Mouse (Mus musculus) macrophage (primary cell): ENCODE results near the gene Spon1. TPM values are rescaled to one million over a fixed set of nuclear protein-coding genes. Genes with fewer than 3 reads are reported as not detected.

Experiments used
- H3K27ac ChIP-seq: fragments of 350-480 bp; formaldehyde crosslinking; 2 replicates; pipeline ENCODE4 v1.9.0; 2021
- H3K36me3 ChIP-seq: fragments of 350-480 bp; formaldehyde crosslinking; 2 replicates; pipeline ENCODE4 v1.9.0; 2021; ENCODE audit errors: inconsistent target
- H3K4me3 ChIP-seq: fragments of 350-480 bp; formaldehyde crosslinking; 2 replicates; pipeline ENCODE4 v1.9.0; 2021; ENCODE audit errors: inconsistent target
- H3K79me2 ChIP-seq: fragments of 350-480 bp; formaldehyde crosslinking; 2 replicates; pipeline ENCODE4 v1.9.0; 2021; ENCODE audit errors: inconsistent target
- WGBS: methylation state at CpG from one replicate; pipeline ENCODE4 v1.1.7; 2026; ENCODE audit warnings: inconsistent platforms; ENCODE audit not compliant: missing documents; 5-methylcytosine and 5-hydroxymethylcytosine counted together
- polyA plus RNA-seq: library from polyadenylated mRNA; stranded (reverse); fragments of 250-400 nt; gene quantifications from 3 replicates; pipeline ENCODE4 v1.2.4, GENCODE M21; 2018; ENCODE audit warnings: inconsistent platforms

Spon1 gene
- polyA plus RNA-seq, 1 experiment from 2014 or later, result not detected

DNA sequence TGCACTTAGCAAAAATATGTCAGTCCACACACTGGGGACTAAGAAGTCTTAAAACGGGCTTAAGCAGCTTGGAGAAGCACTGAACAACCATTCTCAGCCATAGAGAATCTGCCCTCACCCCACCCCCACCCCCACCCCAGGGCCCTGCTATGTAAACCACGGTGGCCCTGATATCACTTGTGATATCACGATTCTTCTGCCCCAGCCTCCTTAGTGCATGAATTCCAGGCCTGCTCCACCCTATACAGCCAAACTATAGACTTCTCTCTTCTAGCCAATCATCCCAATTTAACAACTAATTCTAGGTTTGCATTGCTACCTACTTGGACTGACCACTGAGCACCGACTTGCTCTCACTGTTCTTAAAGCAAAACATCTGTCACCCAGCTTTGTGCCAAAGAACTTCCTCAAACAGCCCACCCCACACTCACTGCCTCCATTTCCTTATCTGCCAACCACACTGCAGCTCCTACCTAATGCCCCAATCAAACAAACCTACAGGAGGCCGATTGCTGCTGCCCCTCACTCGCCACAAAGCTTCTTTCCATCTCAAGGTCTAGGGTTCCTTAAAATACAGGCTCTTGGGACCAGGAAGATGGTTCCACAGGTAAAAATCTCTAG is 278.2 kb downstream of the Spon1 start:
- 17% methylated on average over 6 of the region's 6 CpGs for WGBS
- no peaks in the 10 kb centered on the region for H3K79me2 ChIP-seq

DNA sequence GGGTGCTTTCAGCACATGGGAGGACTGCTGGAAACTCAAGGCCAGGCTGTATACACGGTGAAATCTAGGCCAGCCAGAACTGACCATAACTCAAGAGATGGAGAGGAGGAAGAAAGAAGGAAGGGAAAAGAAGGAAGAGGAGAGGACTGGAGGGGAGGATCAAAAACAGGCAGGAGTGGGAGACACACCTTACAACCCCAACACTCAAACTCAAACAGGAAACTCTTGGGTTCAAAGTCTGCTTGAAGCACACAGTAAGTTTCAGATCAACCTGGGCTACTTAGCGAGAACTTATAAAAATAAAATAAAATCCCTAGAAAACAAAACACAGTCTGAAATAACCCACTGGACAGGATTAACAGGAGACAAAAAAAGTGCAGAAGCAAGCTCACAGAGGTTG is 280.0 kb downstream of the Spon1 start:
- Histone ChIP-seq H3K79me2 (no peaks in the 10 kb centered on the region), H3K36me3 (no peaks in the 10 kb centered on the region), H3K27ac (no peak overlapping the region), H3K4me3 (no peak overlapping the region)
- WGBS, result 86% methylated on average over 2 of the region's 2 CpGs

More for the DNA sequence above, 278.2 kb downstream of the Spon1 start:
- Histone ChIP-seq H3K36me3 (no peaks in the 10 kb centered on the region), H3K4me3 (no peak overlapping the region), H3K27ac (no peak overlapping the region)

DNA sequence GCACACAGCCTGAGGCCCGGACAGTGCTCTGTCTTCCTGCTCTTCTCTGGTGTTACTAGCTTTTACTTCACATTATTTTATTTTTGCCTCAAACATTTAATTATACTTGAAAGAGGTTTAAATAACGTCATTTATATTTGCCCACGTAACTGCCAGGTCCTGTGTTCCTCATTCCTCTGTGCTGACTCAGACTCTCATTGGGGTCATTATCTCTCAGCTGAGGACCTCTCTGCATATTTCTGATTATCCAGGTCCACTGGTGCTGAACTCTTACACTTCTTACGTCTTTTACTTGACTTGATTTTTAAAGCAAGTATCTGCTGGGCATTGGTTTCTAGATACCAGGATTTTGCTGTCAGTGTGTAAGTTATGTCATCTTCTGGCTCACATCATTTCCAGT is 287.9 kb downstream of the Spon1 start:
- no peak overlapping the region for H3K4me3 ChIP-seq
- WGBS, result 74% methylated on average over 4 of the region's 4 CpGs
- no peak overlapping the region for H3K27ac ChIP-seq
- H3K79me2 ChIP-seq, result no peaks in the 10 kb centered on the region
- H3K36me3 ChIP-seq, result no peaks in the 10 kb centered on the region

DNA sequence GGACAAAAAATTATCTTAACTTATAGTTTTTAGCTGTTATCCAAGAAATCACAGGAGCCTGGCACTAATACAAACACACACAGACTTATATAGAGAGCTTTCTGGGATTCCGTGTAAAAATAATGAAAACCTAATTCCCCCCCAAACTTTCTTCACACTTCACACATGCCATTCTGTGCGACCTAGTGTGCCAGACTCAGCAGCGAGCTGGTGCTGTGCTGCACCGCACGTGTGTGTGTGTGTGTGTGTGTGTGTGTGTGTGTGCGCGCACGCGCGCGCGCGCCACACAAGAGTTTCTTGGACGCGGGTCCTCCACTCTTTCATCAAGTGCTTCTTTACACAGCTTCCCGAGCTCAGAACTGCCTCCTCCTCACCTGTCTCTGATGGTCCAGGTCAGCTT is 292.4 kb downstream of the Spon1 start:
- Histone ChIP-seq H3K27ac (no peak overlapping the region), H3K36me3 (no peaks in the 10 kb centered on the region), H3K79me2 (no peaks in the 10 kb centered on the region), H3K4me3 (no peak overlapping the region)
- WGBS, result 100% methylated on average over 1 of the region's 16 CpGs

DNA sequence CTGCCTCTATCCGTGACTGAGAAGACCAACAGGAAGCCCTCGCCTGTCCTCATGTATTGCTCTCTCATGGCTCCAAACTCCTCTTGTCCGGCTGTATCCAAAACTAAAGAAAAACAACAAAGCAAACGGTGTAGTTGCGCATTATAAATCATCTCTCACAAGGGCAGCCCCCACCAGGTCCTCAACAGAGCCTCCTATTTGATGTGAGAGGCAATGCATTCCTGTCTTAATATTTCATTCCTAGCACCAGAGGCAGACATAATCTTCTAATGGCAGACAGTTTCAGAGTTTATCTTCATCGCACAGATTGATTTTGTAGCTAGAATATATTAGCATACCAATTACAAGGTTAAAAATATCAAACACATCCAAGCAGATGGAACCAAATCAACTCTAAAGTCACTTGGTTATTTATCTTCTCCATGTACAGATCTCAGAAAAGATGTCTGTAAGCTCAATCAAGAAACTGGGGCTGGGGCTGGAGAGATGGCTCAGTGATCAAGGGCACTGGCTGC is 293.2 kb downstream of the Spon1 start:
- WGBS, result 95% methylated on average over 6 of the region's 6 CpGs
- Histone ChIP-seq H3K27ac (no peak overlapping the region), H3K4me3 (no peak overlapping the region), H3K36me3 (no peaks in the 10 kb centered on the region), H3K79me2 (no peaks in the 10 kb centered on the region)

DNA sequence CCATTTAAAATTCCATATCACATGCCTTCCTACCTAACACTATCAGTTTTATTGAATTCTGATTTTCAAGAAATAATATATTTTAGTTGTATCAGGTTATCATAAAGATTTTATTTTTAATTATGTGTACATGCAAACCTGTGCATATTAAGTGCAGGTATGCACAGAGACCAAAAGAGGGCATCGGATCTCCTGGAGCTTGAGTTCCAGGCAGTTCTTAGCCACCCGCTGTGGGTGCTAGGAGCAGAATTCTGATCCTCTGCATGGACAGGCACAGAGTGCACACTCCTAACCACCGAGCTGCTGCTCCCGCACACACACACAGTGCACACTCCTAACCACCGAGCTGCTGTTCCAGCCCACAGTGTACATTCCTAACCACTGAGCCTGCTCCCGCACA is 294.6 kb downstream of the Spon1 start:
- no peaks in the 10 kb centered on the region for H3K79me2 ChIP-seq
- no peak overlapping the region for H3K4me3 ChIP-seq
- H3K36me3 ChIP-seq, result no peaks in the 10 kb centered on the region
- 100% methylated on average over 4 of the region's 6 CpGs for WGBS
- H3K27ac ChIP-seq, result no peak overlapping the region

DNA sequence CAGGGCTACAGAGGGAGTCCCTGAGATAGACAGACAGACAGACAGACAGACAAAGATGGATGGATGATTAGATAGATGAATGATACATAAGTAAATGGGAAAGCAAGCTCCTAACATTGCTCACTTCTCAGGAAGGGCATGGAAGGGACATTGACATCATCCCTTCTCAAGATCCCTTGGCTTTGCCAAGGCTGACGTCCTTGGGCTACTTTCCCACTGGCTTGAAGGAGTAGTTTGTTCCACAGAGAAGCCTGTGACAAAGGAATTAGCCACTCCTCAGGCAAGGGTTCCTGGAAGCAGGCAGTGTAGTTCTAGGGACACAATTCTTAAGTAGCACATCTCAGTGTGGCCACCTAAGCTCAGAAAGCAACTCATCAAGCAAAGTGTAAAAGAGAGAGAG is 296.7 kb downstream of the Spon1 start:
- Histone ChIP-seq H3K4me3 (no peak overlapping the region), H3K36me3 (no peaks in the 10 kb centered on the region), H3K79me2 (no peaks in the 10 kb centered on the region), H3K27ac (no peak overlapping the region)
- WGBS, result 92% methylated on average over 1 of the region's 1 CpGs

DNA sequence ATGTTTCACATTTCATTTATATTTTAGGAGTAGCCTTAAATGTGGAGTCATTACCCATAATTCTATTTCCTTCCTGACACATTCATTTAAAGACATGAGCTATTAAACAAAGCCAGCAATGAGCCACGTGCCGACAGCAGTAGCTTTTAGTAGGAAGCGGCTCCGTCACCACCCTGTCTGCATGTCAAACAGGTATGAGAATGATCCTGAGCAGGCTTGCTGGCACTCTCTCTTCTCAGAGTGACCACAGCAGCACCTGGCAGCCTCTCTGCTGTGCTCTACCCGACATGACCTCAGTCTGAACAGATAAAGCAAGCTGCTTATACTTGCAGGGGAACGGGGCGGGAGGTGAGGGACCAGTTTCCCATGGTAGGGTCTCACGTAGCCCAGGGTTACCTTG is 297.7 kb downstream of the Spon1 start:
- no peak overlapping the region for H3K27ac ChIP-seq
- H3K36me3 ChIP-seq, result no peaks in the 10 kb centered on the region
- 64% methylated on average over 8 of the region's 8 CpGs for WGBS

DNA sequence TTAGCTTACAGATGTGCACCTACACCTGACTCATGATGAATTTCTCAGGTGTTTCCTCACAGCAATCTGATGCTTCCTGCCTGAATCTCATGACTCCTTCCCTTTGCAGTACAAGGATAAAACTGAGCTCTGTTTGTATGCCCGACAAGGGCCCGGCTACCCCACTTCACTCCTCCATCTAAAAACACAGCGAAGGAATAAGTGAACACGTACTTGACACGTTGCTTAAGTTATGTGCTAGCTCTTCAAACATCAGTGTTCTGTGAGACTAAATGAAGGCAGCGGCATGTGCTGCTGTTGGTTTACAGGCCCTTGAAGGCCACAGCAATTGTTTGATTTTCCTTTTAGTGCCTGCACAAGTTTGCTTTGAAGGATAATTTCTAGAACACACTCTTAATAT is 298.2 kb downstream of the Spon1 start:
- Histone ChIP-seq H3K4me3 (no peak overlapping the region), H3K79me2 (no peaks in the 10 kb centered on the region), H3K27ac (no peak overlapping the region), H3K36me3 (no peaks in the 10 kb centered on the region)
- WGBS, result 80% methylated on average over 6 of the region's 6 CpGs

More for the DNA sequence above, 297.7 kb downstream of the Spon1 start:
- Histone ChIP-seq H3K79me2 (no peaks in the 10 kb centered on the region), H3K4me3 (no peak overlapping the region)

DNA sequence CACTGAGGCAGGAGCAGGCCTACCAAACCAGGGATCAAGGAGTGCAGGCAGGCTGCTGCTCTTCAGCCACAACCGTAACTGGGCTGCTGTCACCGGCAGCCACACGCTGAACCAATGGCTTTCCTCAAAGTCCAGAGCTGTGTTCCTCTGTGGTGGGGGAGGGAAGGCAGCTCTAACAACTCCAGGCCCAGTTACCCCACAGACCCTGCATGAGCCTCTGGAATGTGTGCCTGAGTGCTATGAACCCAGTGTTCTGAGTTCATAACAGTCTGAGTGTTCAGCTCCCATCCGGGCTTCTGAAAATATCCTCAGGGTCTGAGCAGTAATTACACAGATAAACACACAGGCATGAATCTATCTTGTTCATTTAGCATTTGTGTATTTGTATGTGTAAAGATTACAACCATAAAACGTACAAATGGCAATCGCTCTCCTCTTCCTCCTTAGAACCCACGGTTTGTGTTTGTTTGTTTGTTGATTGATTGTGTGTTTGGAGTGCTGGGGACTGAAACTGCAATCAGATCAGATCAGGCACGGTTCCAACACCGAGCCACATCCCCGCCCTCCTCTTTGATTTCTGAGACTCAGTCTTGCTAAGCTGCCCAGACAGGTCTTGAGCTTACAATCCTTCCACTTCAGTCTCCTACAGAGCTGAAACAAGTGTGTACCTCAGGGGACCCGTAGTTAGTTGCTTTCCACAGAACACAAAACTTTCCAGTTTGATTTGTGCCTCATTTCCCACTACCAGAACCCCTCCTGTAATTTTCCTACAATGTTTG is 299.8 kb downstream of the Spon1 start:
- no peaks in the 10 kb centered on the region for H3K36me3 ChIP-seq
- H3K27ac ChIP-seq, result no peak overlapping the region
- WGBS, result 89% methylated on average over 11 of the region's 11 CpGs
- H3K4me3 ChIP-seq, result no peak overlapping the region
- no peaks in the 10 kb centered on the region for H3K79me2 ChIP-seq

DNA sequence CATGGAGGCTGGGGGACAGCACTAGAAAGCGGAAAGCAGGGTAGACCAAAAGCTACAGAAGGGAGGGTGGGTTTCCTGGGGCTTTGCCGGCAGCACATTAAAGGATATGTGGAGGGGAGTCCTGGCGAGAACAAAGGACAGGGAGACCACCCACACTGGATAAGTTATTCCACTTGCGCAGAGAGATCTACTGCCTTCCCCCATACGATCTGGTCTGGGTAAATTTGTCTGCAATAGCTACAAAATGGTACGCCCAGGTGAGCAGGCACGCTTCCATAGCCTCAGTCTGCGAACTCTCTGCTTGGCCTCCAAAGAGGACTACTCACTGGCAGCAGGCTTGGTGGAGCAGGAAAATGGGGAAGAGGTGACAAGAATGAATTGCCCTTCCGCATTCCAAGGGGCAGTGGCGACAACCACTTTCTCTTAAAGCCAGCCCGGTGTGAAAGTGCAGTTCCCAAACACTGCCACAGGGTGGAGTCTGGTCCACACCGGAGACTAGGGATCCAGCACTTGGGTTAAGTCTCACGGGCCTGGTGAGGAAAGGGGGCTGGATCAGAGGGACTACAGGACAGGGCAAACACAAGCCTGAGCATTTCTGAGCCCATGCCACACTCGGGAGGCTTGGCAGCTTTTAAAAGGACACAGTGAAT is 300.9 kb downstream of the Spon1 start:
- no peak overlapping the region for H3K27ac ChIP-seq
- H3K4me3 ChIP-seq, result no peak overlapping the region
- no peaks in the 10 kb centered on the region for H3K79me2 ChIP-seq
- WGBS, result 24% methylated on average over 14 of the region's 14 CpGs
- H3K36me3 ChIP-seq, result no peaks in the 10 kb centered on the region

DNA sequence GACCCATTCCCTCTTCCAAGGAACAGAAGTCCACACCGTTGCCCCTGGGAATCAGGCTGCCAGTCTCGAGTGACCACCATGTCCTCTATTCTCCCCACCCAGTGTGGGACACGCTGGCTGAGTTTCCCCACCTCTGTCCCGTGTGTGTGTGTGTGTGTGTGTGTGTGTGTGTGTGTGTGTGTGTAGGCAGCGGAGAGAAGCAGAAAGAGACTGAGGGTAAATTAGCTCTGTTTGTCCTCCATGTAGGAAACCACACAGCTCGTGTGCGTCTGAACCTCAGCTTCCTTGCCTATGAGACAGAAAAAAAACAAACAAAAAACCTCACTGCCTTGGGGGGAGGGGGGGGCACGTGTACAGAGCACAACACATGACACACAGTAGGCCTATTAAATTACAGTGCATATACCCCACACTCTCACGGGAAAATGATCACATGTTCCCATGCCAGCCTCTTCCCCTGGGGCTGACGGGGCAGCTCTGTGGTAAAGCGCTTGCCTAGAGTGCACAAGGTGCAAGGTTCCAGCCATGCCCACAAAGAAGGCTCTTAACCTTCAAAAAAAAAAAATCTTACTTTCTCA is 303.2 kb downstream of the Spon1 start:
- Histone ChIP-seq H3K36me3 (no peaks in the 10 kb centered on the region), H3K27ac (no peak overlapping the region), H3K4me3 (no peak overlapping the region), H3K79me2 (no peaks in the 10 kb centered on the region)
- WGBS, result 47% methylated on average over 11 of the region's 11 CpGs

DNA sequence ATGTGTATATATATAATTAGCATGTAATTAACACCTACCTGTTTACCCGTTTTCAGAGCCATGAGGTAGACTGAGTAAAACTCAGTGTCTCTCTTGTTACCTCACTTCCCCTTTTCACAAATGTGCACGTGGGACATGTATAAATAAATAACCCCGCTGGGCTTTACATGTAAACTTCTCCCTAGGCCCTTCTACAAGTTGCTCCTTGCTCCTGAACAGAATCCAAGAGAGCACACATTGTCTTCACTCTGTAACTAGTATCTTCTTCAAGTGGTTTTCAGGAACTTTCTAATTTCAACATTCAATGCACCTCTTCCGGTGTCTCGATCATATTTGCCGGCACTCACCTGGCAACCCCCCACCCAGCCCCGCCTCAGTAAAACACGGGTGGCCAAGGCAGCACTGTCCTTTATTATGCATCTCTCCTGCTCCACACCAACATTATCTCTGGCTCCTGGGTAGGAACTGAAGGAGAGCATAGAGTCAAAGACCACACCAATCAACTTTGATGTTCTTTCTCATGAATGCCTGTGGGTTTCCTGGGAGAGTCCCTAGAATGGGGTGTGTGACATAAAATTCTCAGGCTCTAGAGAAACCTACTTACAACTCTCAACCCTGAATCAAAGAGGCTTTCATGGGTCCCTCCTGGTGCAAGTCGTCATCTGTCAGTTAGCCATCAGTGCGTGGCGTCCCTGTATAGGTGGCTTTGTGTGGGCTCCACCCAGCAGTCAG is 304.1 kb downstream of the Spon1 start:
- Histone ChIP-seq H3K4me3 (no peak overlapping the region), H3K27ac (no peak overlapping the region), H3K79me2 (no peaks in the 10 kb centered on the region), H3K36me3 (no peaks in the 10 kb centered on the region)
- WGBS, result 53% methylated on average over 11 of the region's 11 CpGs

DNA sequence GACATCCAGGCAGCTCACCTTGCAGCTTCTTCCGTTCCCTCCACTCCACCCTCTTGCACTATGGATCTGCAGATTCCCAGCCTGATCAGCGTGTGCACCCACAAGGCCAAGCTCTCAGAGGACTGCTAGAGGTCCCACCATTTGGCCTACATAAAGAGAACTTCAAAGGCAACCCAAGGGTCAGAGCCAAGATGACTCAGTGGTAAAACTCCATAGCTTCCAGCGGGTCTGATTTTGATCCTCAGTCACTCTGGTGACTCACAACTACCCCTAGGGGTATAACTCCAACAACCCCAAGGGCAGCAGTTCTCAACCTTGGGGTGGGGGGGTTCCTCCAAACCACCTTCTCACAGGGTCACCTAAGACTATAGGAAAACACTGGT is 304.7 kb downstream of the Spon1 start:
- Histone ChIP-seq H3K36me3 (no peaks in the 10 kb centered on the region), H3K27ac (no peak overlapping the region), H3K4me3 (no peak overlapping the region), H3K79me2 (no peaks in the 10 kb centered on the region)
- 95% methylated on average over 3 of the region's 3 CpGs for WGBS
